Comparison of ENCODE assay signal across 11 mouse cellular contexts in the genomic region with DNA sequence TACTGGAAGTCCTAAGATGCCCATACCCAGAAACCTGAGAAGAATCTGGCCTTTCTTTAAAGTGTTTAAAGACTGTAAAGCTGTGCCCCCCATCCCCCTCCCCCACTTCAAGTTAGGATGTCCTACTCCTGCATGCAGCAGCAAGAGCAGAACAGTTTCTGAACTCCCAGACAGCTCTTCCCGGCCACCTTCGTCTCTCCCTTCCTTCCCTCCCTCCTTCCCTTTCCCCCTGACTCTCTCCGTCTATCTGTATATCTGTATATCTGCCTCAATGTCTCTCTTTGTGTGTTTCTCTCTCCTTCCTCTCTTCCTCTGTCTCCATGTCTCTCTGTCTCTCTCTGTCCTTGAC. TPM values are rescaled to one million over a fixed set of nuclear protein-coding genes. Genes with fewer than 3 reads are reported as not detected.
A peak's percentile ranks its signal among the peaks of the same experiment; 100 is the strongest.
DNase-seq lines count a peak whose midpoint lies in the region; ATAC-seq and TF ChIP-seq lines count a peak whose summit lies in the region.
"Had no signal": no experiment of that assay in that cellular context is flagged by ENCODE, and none has a peak within 500 bp of the region (broad histone marks: within the 10 kb centered on the region; RNA-seq: fewer than 3 reads in every experiment).

No protein-coding gene starts in this region.

- H3K36me3 ChIP-seq in heart, embryonic 14.5 days (ENCODE audit: control insufficient read depth, insufficient read depth, low read length) = no peaks in the 10 kb centered on the region
- H3K36me3 ChIP-seq in lung, embryonic 14.5 days (ENCODE audit: insufficient read depth) = no peaks in the 10 kb centered on the region
- H3K36me3 ChIP-seq in forebrain, embryonic 16.5 days (ENCODE audit: control insufficient read depth, insufficient read depth) = no peaks in the 10 kb centered on the region
- H3K36me3 ChIP-seq in midbrain, embryonic 16.5 days (ENCODE audit: control insufficient read depth, insufficient read depth, low read length) = no peaks in the 10 kb centered on the region
- no peaks in the 10 kb centered on the region for H3K36me3 ChIP-seq in thymus, adult 2 months (ENCODE audit: control insufficient read depth, insufficient read depth, low read length)

- H3K27me3 ChIP-seq in heart, embryonic 14.5 days (ENCODE audit: control insufficient read depth, insufficient read depth, low read length) = no peaks in the 10 kb centered on the region
- no peaks in the 10 kb centered on the region for H3K27me3 ChIP-seq in lung, embryonic 14.5 days (ENCODE audit: insufficient read depth, low read length)
- no peaks in the 10 kb centered on the region for H3K27me3 ChIP-seq in forebrain, embryonic 16.5 days (replicated peaks; ENCODE audit: control insufficient read depth, insufficient read depth, low read length)
- H3K27me3 ChIP-seq in midbrain, embryonic 16.5 days (ENCODE audit: control insufficient read depth, insufficient read depth, low read depth, low read length) = no peaks in the 10 kb centered on the region
- no peaks in the 10 kb centered on the region for H3K27me3 ChIP-seq in thymus, adult 2 months (ENCODE audit: control insufficient read depth, insufficient read depth, low read length)

- no peak overlapping the region for H3K4me3 ChIP-seq in heart, embryonic 14.5 days (ENCODE audit: control insufficient read depth in 1 of 2, insufficient read depth in 1 of 2, low read depth in 1 of 2, low read length in 2 of 2)
- no peak overlapping the region for H3K4me3 ChIP-seq in lung, embryonic 14.5 days (ENCODE audit: low read depth, low read length)
- H3K4me3 ChIP-seq in forebrain, embryonic 16.5 days (replicated peaks; ENCODE audit: low read length) = no peak overlapping the region
- H3K4me3 ChIP-seq in midbrain, embryonic 16.5 days (ENCODE audit: low read depth, low read length) = no peak overlapping the region
- H3K4me3 ChIP-seq in thymus, adult 2 months (ENCODE audit: control insufficient read depth, insufficient read depth, low read length) = no peak overlapping the region
- H3K4me3 ChIP-seq: erythroblast, embryonic 14.5 days had no signal

- intact Hi-C loops in heart, postnatal 14 days (cut with DNase I) = no loop called here

- no peak for TF ChIP-seq CTCF in lung, embryonic 14.5 days (IDR thresholded peaks at IDR 0.05; ENCODE audit: low read depth)
- TF ChIP-seq CTCF in thymus, adult 2 months (IDR thresholded peaks at IDR 0.05; ENCODE audit: borderline replicate concordance, control insufficient read depth, extremely low read depth, insufficient read depth, low read length, poor library complexity) = no peak

- no peak overlapping the region for H3K27ac ChIP-seq in heart, embryonic 14.5 days (replicated peaks in 1 of 2; ENCODE audit: control insufficient read depth in 1 of 2, insufficient read depth in 1 of 2, low read depth in 2 of 2, low read length in 2 of 2)
- no peak overlapping the region for H3K27ac ChIP-seq in lung, embryonic 14.5 days (ENCODE audit: low read depth)
- H3K27ac ChIP-seq in forebrain, embryonic 16.5 days (ENCODE audit: low read length) = no peak overlapping the region
- peak overlapping the region; percentile 42 for H3K27ac ChIP-seq in midbrain, embryonic 16.5 days (ENCODE audit: low read length)
- H3K27ac ChIP-seq in thymus, adult 2 months (ENCODE audit: control insufficient read depth, insufficient read depth, low read length) = no peak overlapping the region

- no peak for ATAC-seq in heart, embryonic 14.5 days (ENCODE audit: insufficient number of reproducible peaks, insufficient read depth, low FRiP score, low read depth)
- peak; percentile 45 for ATAC-seq in lung, embryonic 14.5 days (ENCODE audit: insufficient read depth)
- peak; percentile 9; the same call in 1 of the 2 replicates for ATAC-seq in forebrain, embryonic 16.5 days
- ATAC-seq in midbrain, embryonic 16.5 days = peak; percentile 44

- TF ChIP-seq POLR2A in thymus, adult 2 months (IDR thresholded peaks at IDR 0.05; ENCODE audit: control insufficient read depth, extremely low read depth, insufficient read depth, low read length, poor library complexity) = no peak

- H3K4me1 ChIP-seq in heart, embryonic 14.5 days (ENCODE audit: control insufficient read depth in 2 of 2, insufficient read depth in 2 of 2, low read length in 2 of 2) = peaks cover 5 to 6% of the 10 kb centered on the region in 2 experiments; a peak in 3 of 4 replicates
- no peaks in the 10 kb centered on the region for H3K4me1 ChIP-seq in lung, embryonic 14.5 days (ENCODE audit: insufficient read depth)
- H3K4me1 ChIP-seq in forebrain, embryonic 16.5 days (replicated peaks; ENCODE audit: control insufficient read depth, insufficient read depth, low read length) = peaks cover 4% of the 10 kb centered on the region
- peaks cover 10% of the 10 kb centered on the region for H3K4me1 ChIP-seq in midbrain, embryonic 16.5 days (ENCODE audit: control insufficient read depth, insufficient read depth, low read length)
- H3K4me1 ChIP-seq in thymus, adult 2 months (replicated peaks; ENCODE audit: control insufficient read depth, insufficient read depth, low read length) = no peaks in the 10 kb centered on the region

- 16% methylated on average over 3 of the region's 3 CpGs for WGBS in heart, embryonic 14.5 days
- 9% methylated on average over 3 of the region's 3 CpGs for WGBS in lung, embryonic 14.5 days
- WGBS in forebrain, embryonic 16.5 days = 13% methylated on average over 3 of the region's 3 CpGs
- 13% methylated on average over 3 of the region's 3 CpGs for WGBS in midbrain, embryonic 16.5 days
- WGBS in thymus, adult 2 months = 78% methylated on average over 3 of the region's 3 CpGs

- peak overlapping the region; percentile 19; the same call in 1 of the 2 replicates for H3K4me2 ChIP-seq in heart, embryonic 14.5 days (ENCODE audit: low read length)
- H3K4me2 ChIP-seq in lung, embryonic 14.5 days = peak overlapping the region; percentile 43
- no peak overlapping the region for H3K4me2 ChIP-seq in forebrain, embryonic 16.5 days (ENCODE audit: low read length)
- peak overlapping the region; percentile 17; the same call in 1 of the 2 replicates for H3K4me2 ChIP-seq in midbrain, embryonic 16.5 days (ENCODE audit: low read length)

- no peak for DNase-seq in heart, postnatal 14 days
- no peak for DNase-seq in lung, embryonic 14.5 days
- no peak for DNase-seq in lung, postnatal 10 days
- DNase-seq in gastrocnemius, adult 8-10 months (ENCODE audit: low spot score in 2 of 2) = no peak
- DNase-seq in thymus, adult 2 months = no peak
- DNase-seq: cerebellum, postnatal 10 days; right cerebral cortex, postnatal 4 days had no signal

- H3K9ac ChIP-seq in heart, embryonic 14.5 days (ENCODE audit: low read length) = peak overlapping the region; percentile 5; the same call in 1 of the 2 replicates
- no peak overlapping the region for H3K9ac ChIP-seq in lung, embryonic 14.5 days
- no peak overlapping the region for H3K9ac ChIP-seq in forebrain, embryonic 16.5 days (replicated peaks; ENCODE audit: low read depth, low read length)
- H3K9ac ChIP-seq in midbrain, embryonic 16.5 days (ENCODE audit: low read depth, low read length) = no peak overlapping the region

- no peaks in the 10 kb centered on the region for H3K9me3 ChIP-seq in heart, embryonic 14.5 days (ENCODE audit: control insufficient read depth, low read length)
- H3K9me3 ChIP-seq in lung, embryonic 14.5 days (ENCODE audit: low read depth, low read length) = no peaks in the 10 kb centered on the region
- H3K9me3 ChIP-seq in forebrain, embryonic 16.5 days (ENCODE audit: control insufficient read depth, low read length) = no peaks in the 10 kb centered on the region
- H3K9me3 ChIP-seq in midbrain, embryonic 16.5 days (replicated peaks; ENCODE audit: control insufficient read depth, low read length, poor library complexity, severe bottlenecking) = no peaks in the 10 kb centered on the region

RNA-seq across cellular contexts. Expression of gene Fnip2, which starts 8.8 kb away (rescaled TPM):
- 4.3 and 4.5 TPM in 2 replicates for polyA plus RNA-seq in heart, embryonic 14.5 days (2014; fragmentation: Nextera tagmentation; extraction: Ambion mirVana)
- total RNA-seq in heart, postnatal 14 days (2021) = 10 to 100 TPM; 13.9 to 15.9 TPM
- polyA plus RNA-seq in lung, embryonic 14.5 days (2014; fragmentation: Nextera tagmentation; extraction: Ambion mirVana) = 5.8 and 6.4 TPM in 2 replicates
- 4.0 and 5.7 TPM in 2 replicates for polyA plus RNA-seq in forebrain, embryonic 16.5 days (2015; fragmentation: Nextera tagmentation; extraction: Ambion mirVana)
- 6.4 and 6.9 TPM in 2 replicates for polyA plus RNA-seq in midbrain, embryonic 16.5 days (2015; fragmentation: Nextera tagmentation; extraction: Ambion mirVana)
- 1 to 10 TPM; 2.8 to 4.3 (median 3.3) TPM for total RNA-seq in gastrocnemius, adult 8-10 months (2022)
- polyA plus RNA-seq in thymus, adult 2 months (2012; rRNA removed) = 2.3 and 2.7 TPM in 2 replicates

RNA-seq across cellular contexts. Expression of gene Ppid, which starts 14.7 kb away (rescaled TPM):
- polyA plus RNA-seq in heart, embryonic 14.5 days (2014; fragmentation: Nextera tagmentation; extraction: Ambion mirVana) = 95.6 and 95.7 TPM in 2 replicates
- 10 to 100 TPM; 35.2 to 39.8 TPM for total RNA-seq in heart, postnatal 14 days (2021)
- polyA plus RNA-seq in lung, embryonic 14.5 days (2014; fragmentation: Nextera tagmentation; extraction: Ambion mirVana) = 185 TPM in 2 replicates
- 161 and 169 TPM in 2 replicates for polyA plus RNA-seq in forebrain, embryonic 16.5 days (2015; fragmentation: Nextera tagmentation; extraction: Ambion mirVana)
- polyA plus RNA-seq in midbrain, embryonic 16.5 days (2015; fragmentation: Nextera tagmentation; extraction: Ambion mirVana) = 148 and 157 TPM in 2 replicates
- 10 to 100 TPM; 37.5 to 50.4 (median 42.6) TPM for total RNA-seq in gastrocnemius, adult 8-10 months (2022)
- polyA plus RNA-seq in thymus, adult 2 months (2012; rRNA removed) = 14.5 and 15.6 TPM in 2 replicates

RNA-seq across cellular contexts. Expression of gene 4930579G24Rik, which starts 52.4 kb away (rescaled TPM):
- 25.1 and 26.1 TPM in 2 replicates for polyA plus RNA-seq in heart, embryonic 14.5 days (2014; fragmentation: Nextera tagmentation; extraction: Ambion mirVana)
- total RNA-seq in heart, postnatal 14 days (2021) = 1 to 10 TPM; 1.9 to 3.0 TPM
- polyA plus RNA-seq in lung, embryonic 14.5 days (2014; fragmentation: Nextera tagmentation; extraction: Ambion mirVana) = 35.8 and 39.8 TPM in 2 replicates
- polyA plus RNA-seq in forebrain, embryonic 16.5 days (2015; fragmentation: Nextera tagmentation; extraction: Ambion mirVana) = 9.9 and 11.3 TPM in 2 replicates
- 5.3 and 6.4 TPM in 2 replicates for polyA plus RNA-seq in midbrain, embryonic 16.5 days (2015; fragmentation: Nextera tagmentation; extraction: Ambion mirVana)
- 1 to 10 TPM; 1.0 to 1.7 (median 1.5) TPM for total RNA-seq in gastrocnemius, adult 8-10 months (2022)
- polyA plus RNA-seq in thymus, adult 2 months (2012; rRNA removed) = 8.6 and 12.8 TPM in 2 replicates

RNA-seq across cellular contexts. Expression of gene Etfdh, which starts 52.9 kb away (rescaled TPM):
- polyA plus RNA-seq in heart, embryonic 14.5 days (2014; fragmentation: Nextera tagmentation; extraction: Ambion mirVana) = 189 and 203 TPM in 2 replicates
- total RNA-seq in heart, postnatal 14 days (2021) = 100 to 1,000 TPM; 545 to 570 TPM
- polyA plus RNA-seq in lung, embryonic 14.5 days (2014; fragmentation: Nextera tagmentation; extraction: Ambion mirVana) = 48.1 and 52.5 TPM in 2 replicates
- polyA plus RNA-seq in forebrain, embryonic 16.5 days (2015; fragmentation: Nextera tagmentation; extraction: Ambion mirVana) = 38.9 and 46.4 TPM in 2 replicates
- polyA plus RNA-seq in midbrain, embryonic 16.5 days (2015; fragmentation: Nextera tagmentation; extraction: Ambion mirVana) = 39.4 and 40.8 TPM in 2 replicates
- total RNA-seq in gastrocnemius, adult 8-10 months (2022) = 100 to 1,000 TPM; 103 to 128 (median 108) TPM
- polyA plus RNA-seq in thymus, adult 2 months (2012; rRNA removed) = 51.4 and 61.3 TPM in 2 replicates
